Mouse (Mus musculus): ENCODE data around the gene Snrnp25.

DNA sequence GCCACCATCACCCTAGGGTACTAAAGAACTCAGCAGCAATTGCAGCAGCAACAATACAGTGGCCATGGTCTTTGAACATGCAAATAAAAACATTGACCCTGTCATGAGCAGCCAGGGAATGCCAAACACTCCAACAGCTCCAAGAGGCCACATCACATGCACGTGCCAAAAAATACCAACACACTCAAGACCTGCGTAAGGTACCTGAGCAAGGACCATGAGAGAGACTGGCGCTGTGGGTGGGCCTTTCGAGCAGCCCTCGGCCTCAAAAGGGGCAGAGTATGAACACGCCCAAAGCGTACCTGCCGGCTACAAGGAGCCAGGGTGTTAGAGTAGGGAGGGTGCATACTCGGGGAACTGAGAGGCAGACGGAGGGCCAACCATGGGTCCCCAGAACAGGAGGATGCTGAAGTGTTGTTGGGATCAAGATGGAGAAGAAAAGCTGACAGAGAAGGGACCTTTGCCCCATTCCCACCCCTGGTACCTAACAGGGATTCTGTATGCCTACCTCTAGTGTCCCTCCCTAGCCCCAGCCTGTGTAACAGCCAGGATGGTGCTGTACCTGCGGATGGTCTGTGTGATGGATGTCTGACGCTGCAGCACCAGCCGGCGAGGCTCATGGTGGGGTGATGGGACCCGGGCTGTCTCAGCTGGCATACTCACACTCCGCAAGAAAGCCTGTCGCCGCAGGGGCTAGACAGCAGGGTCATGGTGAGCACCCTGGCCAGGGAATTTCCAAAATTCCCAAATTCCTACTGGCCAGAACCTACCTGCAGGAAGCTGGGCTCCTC is 10.4 kb downstream of the Snrnp25 start:
- no peak for TF ChIP-seq CTCF (IDR thresholded peaks at IDR 0.05; ENCODE audit: low read depth, low read length)
- no peak for TF ChIP-seq POLR2A (IDR thresholded peaks at IDR 0.05; ENCODE audit: borderline replicate concordance, low read depth, low read length)
